Mouse (Mus musculus) thymus, adult 2 months (tissue): ENCODE results near the gene Trpd52l3. TPM values are rescaled to one million over a fixed set of nuclear protein-coding genes. Genes with fewer than 3 reads are reported as not detected.
"Not testable (repeated sequence)": the region's sequence is repeated elsewhere in the genome, so short reads cannot be mapped to it uniquely, and the experiment has no call there.

ENCODE experiments used
- DNase-seq: peaks from one replicate; pipeline ENCODE4 v3.0.0; 2021
- H3K27ac ChIP-seq: fragments of 200-500 bp; 2 replicates; pipeline ENCODE4 v1.5.1; 2012; ENCODE audit warnings: low read length, control low read depth; ENCODE audit not compliant: control insufficient read depth, insufficient read depth
- H3K27me3 ChIP-seq: fragments of 200-500 bp; 2 replicates; pipeline ENCODE4 v1.6.1; 2012; ENCODE audit warnings: mild to moderate bottlenecking, low read length, moderate library complexity, mixed read lengths; ENCODE audit not compliant: control insufficient read depth, insufficient read depth
- H3K36me3 ChIP-seq: fragments of 200-500 bp; 2 replicates; pipeline ENCODE4 v1.6.1; 2012; ENCODE audit warnings: mild to moderate bottlenecking, low read length, moderate library complexity; ENCODE audit not compliant: control insufficient read depth, insufficient read depth
- H3K4me1 ChIP-seq: fragments of 200-500 bp; replicated peaks from 2 replicates; pipeline ENCODE4 v1.6.1; 2012; ENCODE audit warnings: low read length; ENCODE audit not compliant: control insufficient read depth, insufficient read depth
- H3K4me3 ChIP-seq: fragments of 200-500 bp; 2 replicates; pipeline ENCODE4 v1.5.1; 2012; ENCODE audit warnings: mild to moderate bottlenecking, low read length, control low read depth, moderate library complexity; ENCODE audit not compliant: control insufficient read depth, insufficient read depth
- CTCF ChIP-seq: fragments of 200-500 bp; IDR thresholded peaks from 2 replicates; pipeline ENCODE4 v1.5.1; 2012; ENCODE audit warnings: mild to moderate bottlenecking, control low read depth, low read length, moderate library complexity, borderline replicate concordance; ENCODE audit not compliant: control insufficient read depth, poor library complexity, insufficient read depth; ENCODE audit errors: extremely low read depth
- POLR2A ChIP-seq: fragments of 200-500 bp; IDR thresholded peaks from 2 replicates; pipeline ENCODE4 v1.6.1; 2012; ENCODE audit warnings: mild to moderate bottlenecking, low read length, control low read depth, moderate library complexity; ENCODE audit not compliant: control insufficient read depth, poor library complexity, insufficient read depth; ENCODE audit errors: extremely low read depth
- WGBS: fragments of 180-500 bp; shearing (Covaris S2); methylation state at CpG from one replicate; pipeline ENCODE4 v1.1.7; 2018; 5-methylcytosine and 5-hydroxymethylcytosine counted together
- polyA plus RNA-seq: library from polyadenylated mRNA; depleted of rRNA; stranded (reverse); fragments of >200 nt; gene quantifications from 2 replicates; pipeline ENCODE4 v1.2.3, GENCODE M21; 2012

Gene Trpd52l3
- polyA plus RNA-seq, 1 experiment = 0.07 TPM

- no peaks in the 10 kb centered on the region for H3K4me1 ChIP-seq
- H3K27me3 ChIP-seq = no peaks in the 10 kb centered on the region
- no peak overlapping the region for H3K27ac ChIP-seq
- WGBS = 65% methylated on average over 6 of the region's 6 CpGs
- H3K4me3 ChIP-seq = no peak overlapping the region
- DNase-seq = no peak
- H3K36me3 ChIP-seq = no peaks in the 10 kb centered on the region
- TF ChIP-seq CTCF (no peak), POLR2A (no peak)
Observed at GRCm38 (mm10) chr19:30001550-30001949, 2.0 kb upstream of the Trpd52l3 start.

- 95% methylated on average over 3 of the region's 3 CpGs for WGBS
- Histone ChIP-seq H3K4me3 (no peak overlapping the region), H3K36me3 (no peaks in the 10 kb centered on the region), H3K27ac (no peak overlapping the region), H3K4me1 (peaks cover 3% of the 10 kb centered on the region; the same call in 1 of the 2 replicates), H3K27me3 (no peaks in the 10 kb centered on the region)
- DNase-seq = no peak
- no peak for TF ChIP-seq POLR2A
- TF ChIP-seq CTCF = no peak
Observed at GRCm38 (mm10) chr19:30006371-30006770, 2.8 kb downstream of the Trpd52l3 start.

- H3K27me3 ChIP-seq = no peaks in the 10 kb centered on the region
- TF ChIP-seq POLR2A (no peak), CTCF (no peak)
- H3K36me3 ChIP-seq = no peaks in the 10 kb centered on the region
- H3K4me3 ChIP-seq = no peak overlapping the region
- DNase-seq = no peak
- H3K4me1 ChIP-seq = peaks cover 3% of the 10 kb centered on the region; the same call in 1 of the 2 replicates
- WGBS = 42% methylated on average over 13 of the region's 13 CpGs
- H3K27ac ChIP-seq = no peak overlapping the region
Observed at GRCm38 (mm10) chr19:30010520-30011296, 7.1 kb downstream of the Trpd52l3 start.

GRCm38 (mm10) chr19:30014331-30014730, 10.7 kb downstream of the Trpd52l3 start:
- Histone ChIP-seq H3K27me3 (no peaks in the 10 kb centered on the region), H3K27ac (no peak overlapping the region), H3K4me1 (peaks cover 3% of the 10 kb centered on the region; the same call in 1 of the 2 replicates), H3K36me3 (no peaks in the 10 kb centered on the region), H3K4me3 (no peak overlapping the region)
- WGBS = 92% methylated on average over 3 of the region's 3 CpGs
- no peak for TF ChIP-seq CTCF
- TF ChIP-seq POLR2A = no peak
- no peak for DNase-seq

- 91% methylated on average over 6 of the region's 6 CpGs for WGBS
- no peak overlapping the region for H3K27ac ChIP-seq
Observed at GRCm38 (mm10) chr19:30016156-30016555, 12.6 kb downstream of the Trpd52l3 start.

GRCm38 (mm10) chr19:30023419-30023818, 19.8 kb downstream of the Trpd52l3 start:
- not testable (repeated sequence) for H3K27ac ChIP-seq, H3K36me3 ChIP-seq, DNase-seq, H3K4me3 ChIP-seq, H3K27me3 ChIP-seq, H3K4me1 ChIP-seq
- WGBS = 96% methylated on average over 10 of the region's 10 CpGs

More at GRCm38 (mm10) chr19:30016156-30016555, 12.6 kb downstream of the Trpd52l3 start:
- Histone ChIP-seq H3K27me3 (no peaks in the 10 kb centered on the region), H3K4me3 (no peak overlapping the region), H3K4me1 (no peaks in the 10 kb centered on the region), H3K36me3 (no peaks in the 10 kb centered on the region)
- TF ChIP-seq POLR2A = no peak
- no peak for TF ChIP-seq CTCF
- no peak for DNase-seq
